Mouse (Mus musculus): Measurements from ENCODE around the gene Csf3.

The Csf3 gene

DNA sequence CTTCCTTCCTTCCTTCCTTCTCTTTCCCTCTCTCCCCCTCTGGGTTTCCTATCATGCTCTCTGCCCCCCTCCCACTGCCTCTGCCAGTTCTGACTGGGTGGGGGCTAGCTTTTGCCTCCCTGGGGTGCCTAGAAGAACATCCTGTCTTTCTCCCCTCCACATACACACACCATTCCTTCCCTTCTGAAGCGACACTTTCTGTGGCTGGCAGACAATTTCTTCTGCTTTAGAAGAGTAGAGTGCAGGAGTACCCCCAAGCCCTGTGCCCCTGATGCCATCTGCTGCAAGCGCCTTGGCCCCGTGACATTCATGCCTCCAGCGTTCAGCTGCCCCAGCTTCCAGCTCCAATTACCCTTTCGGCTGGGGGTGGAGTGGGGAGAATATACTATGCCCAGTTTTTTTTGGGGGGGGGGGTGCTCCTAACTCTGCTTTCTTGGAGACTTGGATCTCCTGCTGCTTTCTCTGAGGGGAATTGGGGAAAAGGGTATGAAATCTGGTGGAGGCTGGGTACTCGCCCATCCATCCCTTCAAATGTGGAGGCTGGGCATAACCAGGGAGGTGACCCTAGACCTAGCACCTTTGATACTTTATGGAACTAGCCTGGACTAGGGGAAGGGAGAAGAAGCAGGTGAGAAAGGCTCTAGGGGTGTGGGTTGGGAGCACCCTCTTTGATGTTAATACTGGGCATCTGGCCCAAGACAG is 46.9 kb downstream of the Csf3 start:
- no peak for DNase-seq (ENCODE audit: extremely low spot score)

DNA sequence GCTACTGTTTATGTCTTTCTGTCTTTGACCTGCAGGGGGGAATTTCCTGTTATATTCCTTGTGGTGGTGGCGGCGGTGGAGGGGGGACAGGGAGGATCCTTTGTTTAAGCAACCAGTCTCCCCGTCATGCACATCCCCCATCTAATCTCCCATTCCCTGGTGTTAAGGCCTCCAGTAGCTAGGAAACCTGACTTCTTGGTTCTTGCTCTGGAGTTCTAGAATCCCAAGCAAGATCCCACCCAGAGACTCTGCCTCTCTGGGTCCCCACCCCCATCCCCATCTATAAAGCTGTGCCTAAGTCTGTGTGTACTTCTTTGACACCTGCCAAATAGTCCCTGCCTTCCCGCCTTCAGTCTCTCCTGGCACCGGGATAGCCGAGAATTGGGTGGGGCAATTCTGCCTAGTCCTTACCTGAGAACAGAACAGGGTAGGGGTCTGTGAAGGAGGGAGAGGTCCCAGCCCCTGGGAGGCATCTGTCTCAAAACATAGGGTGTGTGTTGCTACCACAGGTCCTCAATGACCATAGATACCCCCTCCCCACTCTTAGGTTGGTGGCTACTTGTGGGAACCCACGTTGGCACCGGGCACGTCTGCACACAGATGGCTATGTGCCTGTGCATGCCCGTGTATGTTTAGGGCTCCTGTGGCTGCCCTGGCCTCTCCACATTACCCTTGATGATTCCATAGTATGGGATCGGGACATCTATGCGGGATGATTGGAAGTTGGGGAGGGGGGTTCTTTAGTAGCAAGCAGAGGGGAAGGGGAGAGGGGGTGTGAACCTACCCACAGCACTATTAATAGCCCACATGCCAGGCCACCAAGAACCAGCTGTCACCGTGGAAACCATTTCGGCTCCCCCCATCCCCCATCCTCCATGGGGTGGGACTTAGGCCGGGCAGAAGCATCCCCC is 47.7 kb downstream of the Csf3 start:
- DNase-seq (ENCODE audit: extremely low spot score) = no peak

DNA sequence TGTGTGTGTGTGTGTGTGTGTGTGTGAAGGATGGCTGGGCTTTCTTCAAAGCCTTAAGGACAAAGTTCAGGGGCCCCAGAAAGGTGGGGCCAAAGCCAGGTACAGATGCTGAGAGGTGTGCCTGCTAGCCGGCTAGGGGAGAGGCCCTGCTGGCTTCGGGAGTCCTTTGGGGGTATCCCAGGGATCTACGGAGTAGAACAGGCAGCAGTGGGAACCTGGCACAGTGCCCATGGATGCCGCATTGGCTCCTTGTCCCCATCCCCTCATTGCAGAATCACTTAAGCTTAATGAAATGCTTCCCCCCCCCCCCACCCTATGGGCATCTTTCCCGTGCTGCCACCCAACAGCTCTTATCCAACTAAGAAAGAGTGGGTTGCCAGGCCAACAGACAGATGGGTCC is 48.7 kb downstream of the Csf3 start:
- DNase-seq (ENCODE audit: extremely low spot score) = no peak

DNA sequence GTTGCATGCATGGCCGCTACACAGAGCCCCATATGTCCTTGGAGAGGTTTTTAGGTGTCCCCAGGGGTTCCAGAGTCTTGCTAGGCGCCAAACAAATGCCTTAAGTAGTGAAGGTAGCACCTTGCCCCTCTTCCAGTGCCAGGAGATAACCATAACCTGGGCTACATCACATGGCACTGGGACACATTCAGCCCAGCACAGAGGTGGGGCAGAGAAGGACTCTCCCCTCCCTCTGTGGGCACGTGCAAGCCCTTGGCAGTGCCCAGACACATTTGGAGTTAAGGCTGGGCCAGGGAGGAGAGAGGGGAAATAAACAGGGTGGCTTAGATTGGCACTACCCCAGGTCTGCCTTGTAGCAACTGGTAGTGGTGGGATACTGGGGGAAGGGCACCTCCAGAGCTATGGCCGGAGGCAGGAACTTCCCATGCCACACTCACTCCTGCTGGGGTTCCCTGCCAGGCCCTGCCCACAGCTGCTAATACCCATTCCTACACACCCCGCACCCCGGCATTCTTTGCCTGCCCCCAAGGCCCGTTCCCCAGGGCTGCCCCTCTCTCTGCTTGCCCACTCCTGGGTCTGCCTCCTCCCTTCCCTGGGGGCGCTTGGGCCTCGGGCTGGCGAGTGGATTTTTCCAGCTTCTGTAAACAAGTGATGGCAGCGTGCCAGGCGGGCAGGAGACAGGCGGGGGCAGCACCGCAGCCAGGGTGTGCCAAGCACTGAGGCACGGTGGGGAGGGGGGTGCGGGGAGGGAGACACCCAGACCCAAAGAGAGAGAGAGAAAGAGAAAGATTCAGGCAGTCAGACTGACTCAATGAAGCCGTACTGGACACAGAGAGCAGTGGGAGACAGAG is 49.5 kb downstream of the Csf3 start:
- no peak for DNase-seq (ENCODE audit: extremely low spot score)

DNA sequence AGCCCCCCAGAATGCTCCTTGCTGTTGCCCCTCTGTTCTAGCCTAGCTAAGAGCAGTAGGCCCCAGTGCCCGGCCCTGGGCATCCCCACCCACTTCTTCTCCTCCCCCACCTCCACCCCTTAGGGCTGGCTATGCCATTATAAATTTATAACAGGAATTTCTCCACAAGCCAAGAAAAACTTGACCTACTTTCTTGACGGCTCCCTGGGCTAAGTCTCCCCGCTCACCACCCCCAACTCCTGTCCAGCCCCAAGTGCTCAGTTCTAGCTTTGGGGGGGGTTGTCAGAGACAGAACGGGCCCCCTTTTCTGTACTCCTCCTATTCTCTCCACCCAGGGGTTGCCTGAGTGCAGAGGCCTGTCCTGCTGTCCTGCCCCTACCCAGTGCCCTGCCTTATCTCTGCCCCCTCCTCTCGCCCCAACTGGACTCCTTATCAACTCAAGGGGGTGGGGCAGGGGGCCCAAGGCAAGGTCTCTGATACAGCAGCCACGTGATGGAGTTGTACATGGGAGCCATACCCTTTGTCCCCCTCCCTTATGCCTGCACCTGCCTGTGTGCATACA is 50.2 kb downstream of the Csf3 start:
- no peak for DNase-seq (ENCODE audit: extremely low spot score)

DNA sequence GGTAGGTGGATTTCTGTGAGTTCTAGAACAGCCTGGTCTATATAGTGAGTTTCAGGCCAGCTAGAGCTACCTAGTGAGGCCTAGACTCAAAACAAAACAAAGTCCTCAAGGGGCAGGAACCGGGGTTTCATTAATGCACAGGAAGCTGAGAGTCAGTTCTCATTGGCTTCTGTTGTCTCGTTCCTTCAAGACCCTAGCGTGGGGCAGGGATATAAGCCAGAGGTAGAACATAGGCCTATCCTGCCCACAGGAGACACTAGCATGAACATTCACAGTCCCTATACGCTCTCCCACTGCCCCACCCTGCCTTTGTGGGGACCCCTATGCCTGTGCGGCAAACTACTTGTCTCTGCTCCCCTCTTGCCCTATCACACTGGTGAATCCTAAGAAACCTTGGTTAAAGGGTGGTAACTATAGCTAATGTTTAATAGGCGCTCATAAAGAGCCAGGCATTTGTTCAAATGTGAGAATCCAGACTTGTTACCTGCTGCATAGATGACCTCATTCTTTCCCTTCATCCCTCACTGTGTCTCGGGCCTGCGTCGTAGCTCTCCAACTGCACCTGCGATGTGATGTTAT is 51.6 kb downstream of the Csf3 start:
- DNase-seq (ENCODE audit: extremely low spot score) = no peak

Data from embryo, embryonic 9.5 days (tissue).